Mouse (Mus musculus) heart, embryonic 11.5 days (tissue): ENCODE data around the gene Calcoco1. TPM values are rescaled to one million over a fixed set of nuclear protein-coding genes. Genes with fewer than 3 reads are reported as not detected.

Experiments used
- ATAC-seq: fragments of 200-750 bp; cut with Nextera tagmentation; replicated peaks from 2 replicates; pipeline ENCODE4 v1.8.0; 2017; ENCODE audit warnings: moderate library complexity; ENCODE audit not compliant: insufficient number of reproducible peaks, low FRiP score, low TSS enrichment
- H3K27ac ChIP-seq: fragments of 300-500 bp; sonication (generic); 2 replicates; pipeline ENCODE4 v1.5.1; 2014; ENCODE audit warnings: mild to moderate bottlenecking, low read depth, low read length
- H3K27me3 ChIP-seq: fragments of 300-500 bp; sonication (generic); 2 replicates; pipeline ENCODE4 v1.6.1; 2014; ENCODE audit warnings: mild to moderate bottlenecking, low read length, mixed read lengths; ENCODE audit not compliant: control insufficient read depth, insufficient read depth
- H3K36me3 ChIP-seq: fragments of 300-500 bp; sonication (generic); 2 replicates; pipeline ENCODE4 v1.6.1; 2014; ENCODE audit warnings: mild to moderate bottlenecking, low read length, moderate library complexity, mixed read lengths; ENCODE audit not compliant: control insufficient read depth, insufficient read depth
- H3K4me1 ChIP-seq: fragments of 300-500 bp; sonication (generic); 2 replicates; pipeline ENCODE4 v1.6.1; 2014; ENCODE audit warnings: low read length; ENCODE audit not compliant: control insufficient read depth, insufficient read depth
- H3K4me2 ChIP-seq: fragments of 300-500 bp; sonication (generic); 2 replicates; pipeline ENCODE4 v1.6.1; 2014; ENCODE audit warnings: mild to moderate bottlenecking, moderate library complexity
- H3K4me3 ChIP-seq: fragments of 300-500 bp; sonication (generic); 2 replicates; pipeline ENCODE4 v1.5.1; 2014; ENCODE audit warnings: low read depth, low read length
- H3K9ac ChIP-seq: fragments of 300-500 bp; sonication (generic); 2 replicates; pipeline ENCODE4 v1.6.1; 2014; ENCODE audit warnings: mild to moderate bottlenecking, low read depth, low read length, moderate library complexity
- H3K9me3 ChIP-seq: fragments of 300-500 bp; sonication (generic); replicated peaks from 2 replicates; pipeline ENCODE4 v1.6.1; 2016; ENCODE audit warnings: low read length; ENCODE audit not compliant: control insufficient read depth
- WGBS: fragments of 180-500 bp; shearing (Covaris S2); extraction: QIAGEN DNeasy Blood & Tissue Kit; methylation state at CpG from one replicate; pipeline ENCODE4 v1.1.7; 2014; ENCODE audit not compliant: insufficient replicate concordance; 5-methylcytosine and 5-hydroxymethylcytosine counted together
- polyA plus RNA-seq: library from polyadenylated mRNA; unstranded; fragments of >200 nt; fragmentation: Nextera tagmentation; extraction: Ambion mirVana; gene quantifications from 2 replicates; pipeline ENCODE4 v1.2.1, GENCODE M21; 2014

Calcoco1 gene
- polyA plus RNA-seq, 1 experiment from 2014 or later, result 33.7 TPM

DNA sequence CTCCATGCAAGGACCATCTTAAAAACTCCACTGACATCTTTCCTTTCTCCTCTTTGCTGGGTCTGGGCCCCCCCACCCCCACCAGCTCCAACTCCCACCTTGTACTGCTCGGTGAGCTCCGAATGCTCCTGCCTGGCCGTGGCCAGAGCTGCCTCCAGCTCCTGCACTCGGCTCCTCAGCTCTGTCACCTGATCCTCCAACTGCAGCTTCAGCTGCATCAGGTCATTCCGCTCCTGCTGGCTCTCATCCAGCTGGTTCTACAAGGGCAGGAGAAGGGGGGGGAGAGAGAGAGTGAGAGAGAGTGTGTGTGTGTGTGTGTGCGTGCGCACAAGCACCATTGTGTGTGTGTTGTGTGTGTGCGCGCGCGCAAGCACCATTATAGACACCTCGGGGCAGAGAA, 5.8 kb downstream of the Calcoco1 start:
- Histone ChIP-seq H3K9me3 (no peaks in the 10 kb centered on the region), H3K4me3 (no peak overlapping the region), H3K4me2 (no peak overlapping the region), H3K27ac (no peak overlapping the region), H3K9ac (no peak overlapping the region), H3K27me3 (no peaks in the 10 kb centered on the region), H3K4me1 (0 out of 2 replicates have a peak, but pooled peaks cover 5% of the 10 kb centered on the region), H3K36me3 (peaks cover 6% of the 10 kb centered on the region)
- no peak for ATAC-seq
- 60% methylated on average over 12 of the region's 12 CpGs for WGBS

DNA sequence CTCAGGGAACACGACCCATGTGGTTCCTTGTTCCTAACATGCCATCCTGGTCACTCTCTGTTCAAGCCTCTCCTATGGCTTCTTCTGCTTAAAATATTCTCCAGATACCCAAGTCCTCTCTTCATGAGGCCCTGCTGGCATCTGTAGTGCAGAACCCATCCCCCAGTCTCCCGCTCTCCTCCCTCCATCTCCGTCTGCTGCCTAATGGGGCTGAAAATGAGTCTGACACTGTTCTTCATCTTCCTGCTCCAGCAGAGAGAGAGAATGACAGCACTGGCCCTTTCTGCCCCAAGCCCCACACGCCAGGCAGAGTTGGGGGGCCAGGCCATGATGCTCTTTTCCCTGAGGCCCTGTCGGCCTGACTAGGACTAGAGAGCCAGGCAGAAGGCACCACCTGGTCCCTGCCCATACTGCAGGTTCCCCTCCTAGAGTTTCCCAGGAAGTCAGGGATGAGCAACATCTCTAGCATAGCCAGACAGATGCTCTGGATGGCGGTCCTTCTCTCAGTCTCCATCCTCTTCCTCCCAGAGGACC, 14.2 kb downstream of the Calcoco1 start:
- Histone ChIP-seq H3K9ac (no peak overlapping the region), H3K36me3 (peaks cover 8% of the 10 kb centered on the region)

DNA sequence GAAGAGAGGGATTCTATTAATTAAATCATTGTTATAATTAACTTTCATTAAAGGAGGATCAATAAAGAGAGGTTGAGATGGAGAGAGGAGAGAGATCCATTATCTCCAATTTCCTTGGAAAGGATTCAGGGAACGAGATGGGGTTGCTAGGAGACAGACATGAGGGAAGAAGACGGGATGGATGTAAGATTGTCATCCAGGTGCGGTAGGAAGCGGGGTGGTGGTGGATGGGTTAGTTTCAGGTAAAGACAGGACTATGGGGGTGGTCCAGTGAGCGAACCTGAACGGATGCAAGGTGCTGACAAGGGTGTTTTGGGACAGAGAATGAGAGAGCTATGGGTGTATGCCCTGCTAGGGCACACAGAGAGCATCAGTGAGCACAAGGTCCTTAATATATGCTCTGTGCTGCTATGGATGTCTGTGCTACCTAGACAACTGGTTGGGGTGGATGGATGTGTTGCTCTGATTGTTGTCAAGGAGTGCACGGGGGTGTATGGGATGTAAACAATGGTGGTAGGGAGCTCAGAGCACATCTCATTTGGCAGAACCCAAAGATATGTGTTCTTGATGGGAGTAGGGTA, 16.0 kb downstream of the Calcoco1 start:
- Histone ChIP-seq H3K27me3 (no peaks in the 10 kb centered on the region), H3K9me3 (no peaks in the 10 kb centered on the region), H3K27ac (no peak overlapping the region), H3K4me3 (no peak overlapping the region), H3K36me3 (peaks cover 8% of the 10 kb centered on the region), H3K9ac (no peak overlapping the region), H3K4me2 (no peak overlapping the region), H3K4me1 (no peaks in the 10 kb centered on the region)
- 75% methylated on average over 7 of the region's 7 CpGs for WGBS
- ATAC-seq, result no peak

More for the DNA sequence above, 14.2 kb downstream of the Calcoco1 start:
- Histone ChIP-seq H3K4me2 (no peak overlapping the region), H3K27me3 (no peaks in the 10 kb centered on the region), H3K27ac (no peak overlapping the region), H3K4me3 (no peak overlapping the region), H3K4me1 (no peaks in the 10 kb centered on the region), H3K9me3 (no peaks in the 10 kb centered on the region)
- ATAC-seq, result no peak
- 77% methylated on average over 6 of the region's 6 CpGs for WGBS

DNA sequence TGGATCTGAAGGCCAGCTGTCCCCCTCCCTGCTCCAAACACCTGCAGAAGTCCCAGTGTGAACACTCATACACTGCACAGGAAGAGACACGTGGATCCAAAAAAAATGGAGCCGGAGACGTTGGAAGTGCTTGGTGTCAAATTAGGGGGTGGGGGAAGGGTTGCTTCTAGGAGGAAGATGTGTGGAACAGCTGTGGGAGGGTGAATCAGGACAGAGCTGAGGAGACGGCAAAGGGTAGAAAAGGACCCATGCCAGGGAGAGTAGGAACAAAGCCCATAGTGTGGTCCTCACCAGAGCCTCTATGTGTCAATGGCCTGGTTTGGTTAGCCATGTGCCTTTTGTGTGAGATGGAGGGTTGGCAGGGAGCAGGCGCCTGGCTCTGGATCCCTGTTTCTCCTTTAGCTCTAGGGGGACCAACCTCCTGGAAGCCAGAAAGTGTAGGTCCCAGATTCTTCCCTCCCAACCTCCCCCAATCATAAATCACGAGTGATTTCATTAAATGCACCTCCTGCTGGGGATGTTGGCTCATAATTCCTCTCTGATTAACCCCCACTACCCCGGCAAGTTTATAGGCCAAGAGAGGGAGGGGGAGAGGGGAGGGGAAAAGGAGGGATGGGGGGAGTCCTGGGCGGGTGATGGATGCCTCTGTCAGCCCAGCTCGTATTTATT, 16.6 kb downstream of the Calcoco1 start:
- no peaks in the 10 kb centered on the region for H3K27me3 ChIP-seq
- no peak overlapping the region for H3K9ac ChIP-seq
- no peak overlapping the region for H3K4me3 ChIP-seq
- ATAC-seq, result no peak
- H3K27ac ChIP-seq, result no peak overlapping the region
- no peaks in the 10 kb centered on the region for H3K9me3 ChIP-seq
- H3K36me3 ChIP-seq, result peaks cover 8% of the 10 kb centered on the region
- WGBS, result 55% methylated on average over 9 of the region's 9 CpGs
- H3K4me1 ChIP-seq, result no peaks in the 10 kb centered on the region
- H3K4me2 ChIP-seq, result no peak overlapping the region

DNA sequence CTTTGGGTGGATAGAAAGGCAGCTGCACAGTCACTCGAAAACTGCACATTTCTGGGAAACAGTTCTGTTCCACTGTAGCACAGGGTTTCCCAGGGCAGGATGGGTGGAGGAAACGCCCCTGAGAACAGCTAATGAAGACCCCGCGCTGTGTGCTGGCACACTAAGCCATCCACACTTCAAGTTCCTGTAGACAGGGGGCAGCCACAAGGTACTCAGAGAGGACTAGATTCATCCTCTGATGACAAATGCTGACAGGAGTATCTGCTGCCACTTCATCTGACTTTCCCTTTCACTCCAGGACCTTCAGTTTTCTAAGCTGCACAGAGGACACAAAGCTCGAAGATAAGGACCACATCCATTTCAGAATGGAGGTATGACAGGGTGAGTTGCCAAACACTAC, 17.2 kb downstream of the Calcoco1 start:
- no peaks in the 10 kb centered on the region for H3K9me3 ChIP-seq
- H3K4me3 ChIP-seq, result no peak overlapping the region
- WGBS, result 56% methylated on average over 5 of the region's 5 CpGs
- peaks cover 8% of the 10 kb centered on the region for H3K36me3 ChIP-seq
- H3K9ac ChIP-seq, result no peak overlapping the region
- H3K27ac ChIP-seq, result no peak overlapping the region
- no peaks in the 10 kb centered on the region; the same call in 1 of the 2 replicates for H3K27me3 ChIP-seq
- no peaks in the 10 kb centered on the region for H3K4me1 ChIP-seq
- no peak for ATAC-seq
- H3K4me2 ChIP-seq, result no peak overlapping the region

DNA sequence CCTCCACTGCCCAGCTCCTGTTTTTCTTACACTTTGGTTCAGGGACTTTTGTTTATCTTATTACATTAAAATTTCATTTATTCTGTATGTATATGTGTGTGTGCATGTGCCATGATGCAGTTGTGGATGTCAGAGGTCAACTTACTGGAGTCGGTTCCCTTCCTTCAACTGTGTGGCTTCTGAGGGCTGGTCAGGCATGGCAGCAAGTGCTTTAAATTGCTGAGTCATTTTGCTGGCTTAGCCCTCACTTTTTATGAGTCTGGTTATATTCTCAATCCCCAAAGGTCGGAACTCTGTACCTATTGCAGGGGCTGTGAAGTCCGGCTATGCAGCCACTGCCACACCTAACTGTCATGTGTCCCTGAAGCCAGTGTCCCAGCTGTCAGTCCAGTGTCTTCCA, 19.0 kb downstream of the Calcoco1 start:
- H3K27ac ChIP-seq, result no peak overlapping the region
- H3K4me2 ChIP-seq, result no peak overlapping the region
- 79% methylated on average over 3 of the region's 3 CpGs for WGBS
- no peak for ATAC-seq
- H3K4me3 ChIP-seq, result no peak overlapping the region
- H3K9ac ChIP-seq, result no peak overlapping the region
- H3K27me3 ChIP-seq, result peaks cover 15% of the 10 kb centered on the region
- no peaks in the 10 kb centered on the region for H3K9me3 ChIP-seq
- H3K4me1 ChIP-seq, result no peaks in the 10 kb centered on the region
- H3K36me3 ChIP-seq, result peaks cover 2% of the 10 kb centered on the region; the same call in 1 of the 2 replicates

DNA sequence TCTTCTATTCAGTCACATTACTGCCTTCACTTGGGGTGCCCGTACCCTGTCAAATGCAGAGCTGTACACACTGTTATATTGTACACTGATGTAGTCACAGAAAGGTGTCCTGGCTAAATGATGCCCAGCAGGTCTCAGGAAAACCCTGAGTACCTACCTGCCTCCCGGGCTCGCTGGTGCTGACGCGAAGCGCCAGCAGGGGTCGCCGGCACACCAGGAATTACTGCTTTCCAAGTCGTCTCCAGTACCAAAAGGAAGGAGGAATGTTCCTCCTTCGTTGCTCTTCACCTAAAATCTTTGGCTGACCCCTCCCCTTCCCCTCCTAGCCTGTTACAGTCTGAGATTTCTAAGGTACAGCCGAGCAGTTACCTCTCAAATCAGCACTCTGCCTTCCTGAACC, 23.8 kb downstream of the Calcoco1 start:
- WGBS, result 1% methylated on average over 11 of the region's 11 CpGs
- no peak overlapping the region for H3K4me2 ChIP-seq

DNA sequence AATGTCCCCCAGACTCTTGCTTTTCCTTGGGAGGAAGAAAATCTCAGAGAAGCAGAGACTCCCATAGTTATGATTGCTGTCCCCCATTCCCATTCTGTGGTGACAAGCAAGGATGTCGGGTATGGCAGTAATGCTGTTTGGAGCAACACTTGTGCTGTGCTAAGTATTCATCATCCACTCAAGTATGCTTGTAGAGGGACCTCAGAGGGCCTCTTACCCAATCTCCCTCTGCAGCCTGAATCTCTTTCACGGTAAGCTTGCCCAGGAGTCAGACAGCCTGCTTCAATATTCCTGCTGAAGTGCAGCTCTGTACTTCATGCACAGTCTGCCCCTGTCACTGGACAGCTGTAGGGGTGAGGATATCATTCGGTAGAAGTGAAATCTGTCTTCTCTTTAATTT, 25.1 kb downstream of the Calcoco1 start:
- no peak for ATAC-seq
- no peak overlapping the region for H3K27ac ChIP-seq
- H3K4me2 ChIP-seq, result no peak overlapping the region
- H3K4me1 ChIP-seq, result 0 out of 2 replicates have a peak, but pooled peaks cover 10% of the 10 kb centered on the region
- H3K27me3 ChIP-seq, result peaks cover 72% of the 10 kb centered on the region
- H3K9ac ChIP-seq, result no peak overlapping the region
- H3K36me3 ChIP-seq, result no peaks in the 10 kb centered on the region
- H3K4me3 ChIP-seq, result no peak overlapping the region
- H3K9me3 ChIP-seq, result no peaks in the 10 kb centered on the region
- 43% methylated on average over 3 of the region's 3 CpGs for WGBS

More for the DNA sequence above, 23.8 kb downstream of the Calcoco1 start:
- no peak overlapping the region for H3K4me3 ChIP-seq
- H3K36me3 ChIP-seq, result no peaks in the 10 kb centered on the region
- no peaks in the 10 kb centered on the region for H3K9me3 ChIP-seq
- peaks cover 62% of the 10 kb centered on the region for H3K27me3 ChIP-seq
- no peak for ATAC-seq
- H3K4me1 ChIP-seq, result 0 out of 2 replicates have a peak, but pooled peaks cover 2% of the 10 kb centered on the region
- H3K27ac ChIP-seq, result no peak overlapping the region
- H3K9ac ChIP-seq, result no peak overlapping the region
